Mouse (Mus musculus): ENCODE data around the gene Pus7.

DNA sequence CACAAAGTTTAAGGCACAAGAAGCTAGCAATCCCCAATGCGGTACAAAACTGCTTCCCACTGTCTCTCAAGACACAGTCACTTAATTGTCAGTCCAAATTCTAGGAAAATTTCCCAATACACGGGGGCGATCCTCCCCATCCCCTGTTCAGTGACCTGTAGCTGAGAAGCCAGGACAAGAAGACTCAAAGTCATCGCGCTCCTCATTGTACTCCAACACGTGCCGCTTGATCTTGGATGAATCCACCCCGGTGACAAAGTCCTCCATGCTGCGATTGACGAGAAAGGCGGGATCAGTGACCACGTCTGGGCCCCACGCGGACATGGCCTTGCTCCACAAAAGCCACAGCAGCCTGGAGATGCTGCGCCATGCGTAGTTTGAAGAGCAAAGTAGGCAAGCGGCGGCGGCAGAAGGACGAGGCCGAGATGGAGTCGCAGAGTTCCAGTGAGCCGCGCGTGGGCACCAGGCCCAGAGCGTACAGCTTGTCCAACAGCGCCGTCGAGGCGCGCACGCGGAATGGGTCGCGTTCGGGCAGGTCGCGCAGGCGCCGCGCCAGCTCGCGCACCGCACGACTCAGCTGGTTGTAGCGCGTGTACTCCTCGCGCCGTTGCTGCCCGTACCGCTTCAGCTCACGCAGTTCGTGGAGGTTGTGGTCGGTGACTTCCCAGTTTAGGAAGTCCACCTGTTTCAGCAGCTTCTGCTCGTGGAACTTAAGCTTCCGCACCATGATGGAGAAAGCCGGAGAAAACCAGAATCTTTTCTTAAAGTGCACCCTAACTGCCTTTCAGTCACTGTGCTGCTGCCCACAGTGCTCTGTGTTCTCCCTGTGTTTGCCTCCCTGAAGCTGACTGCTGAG, 47.6 kb upstream of the Pus7 start:
- TF ChIP-seq CTCF (IDR thresholded peaks at IDR 0.05; ENCODE audit: low read depth): no peak
- no peak for TF ChIP-seq EP300 (IDR thresholded peaks at IDR 0.05; ENCODE audit: low read depth)

Data from heart, postnatal 0 days (tissue).